9 mouse cellular contexts compared by ENCODE assay signal in genomic region chr7:39549336-39549735, GRCm38 (mm10). TPM values are rescaled to one million over a fixed set of nuclear protein-coding genes. Genes with fewer than 3 reads are reported as not detected.
DNase-seq lines count a peak whose midpoint lies in the region.
"Had no signal": no experiment of that assay in that cellular context is flagged by ENCODE, and none has a peak within 500 bp of the region (broad histone marks: within the 10 kb centered on the region; RNA-seq: fewer than 3 reads in every experiment).

No protein-coding gene starts in this region.

- intact Hi-C loops in left cerebral cortex, postnatal 4 days (cut with DNase I), result no loop called here

- peak; percentile 32 to 48 for DNase-seq in cerebellum, postnatal 10 days
- DNase-seq in cerebellum, adult 11 months, result no peak
- peak; percentile 15 for DNase-seq in left cerebral cortex, postnatal 4 days
- DNase-seq in left cerebral cortex, adult 18-20 months (ENCODE audit: low spot score in 2 of 2), result no peak
- peak; percentile 29 for DNase-seq in NIH3T3 (ENCODE audit: low read depth)
- DNase-seq in large intestine, adult 2 months (ENCODE audit: low read depth, low spot score), result peak; percentile 68
- DNase-seq in spleen, postnatal 14 days (ENCODE audit: low spot score in 2 of 2), result no peak
- no peak for DNase-seq in embryo, embryonic 10 days (ENCODE audit: low spot score)
- DNase-seq: thymus, adult 2 months had no signal

- 24% methylated on average over 2 of the region's 2 CpGs for WGBS in large intestine, adult 2 months

RNA-seq across cellular contexts. Expression of gene Zfp619, which starts 31.8 kb away (rescaled TPM):
- 1 to 10 TPM; 5.6 to 6.1 TPM for total RNA-seq in left cerebral cortex, postnatal 4 days (2021)
- total RNA-seq in left cerebral cortex, adult 18-20 months (2021), result 1 to 10 TPM; 3.0 TPM
- 0.15 and 0.30 TPM in 2 replicates for polyA plus RNA-seq in large intestine, adult 2 months (2012; rRNA removed)

Comparison
In these comparisons a context has a peak if more than half of its experiments do, and no peak if none do; other contexts are left out.
1. DNase-seq: peak in cerebellum, postnatal 10 days (2 of 2), left cerebral cortex, postnatal 4 days (single experiment), NIH3T3 (single experiment) and large intestine, adult 2 months (single experiment); none in cerebellum, adult 11 months (single experiment), left cerebral cortex, adult 18-20 months (0 of 2), spleen, postnatal 14 days (0 of 2) and embryo, embryonic 10 days (single experiment).